Mouse (Mus musculus): ENCODE measurements around the gene Gm28729. TPM values are rescaled to one million over a fixed set of nuclear protein-coding genes. Genes with fewer than 3 reads are reported as not detected.

Gene Gm28729
- total RNA-seq, 2 experiments from 2014 or later: not detected

DNA sequence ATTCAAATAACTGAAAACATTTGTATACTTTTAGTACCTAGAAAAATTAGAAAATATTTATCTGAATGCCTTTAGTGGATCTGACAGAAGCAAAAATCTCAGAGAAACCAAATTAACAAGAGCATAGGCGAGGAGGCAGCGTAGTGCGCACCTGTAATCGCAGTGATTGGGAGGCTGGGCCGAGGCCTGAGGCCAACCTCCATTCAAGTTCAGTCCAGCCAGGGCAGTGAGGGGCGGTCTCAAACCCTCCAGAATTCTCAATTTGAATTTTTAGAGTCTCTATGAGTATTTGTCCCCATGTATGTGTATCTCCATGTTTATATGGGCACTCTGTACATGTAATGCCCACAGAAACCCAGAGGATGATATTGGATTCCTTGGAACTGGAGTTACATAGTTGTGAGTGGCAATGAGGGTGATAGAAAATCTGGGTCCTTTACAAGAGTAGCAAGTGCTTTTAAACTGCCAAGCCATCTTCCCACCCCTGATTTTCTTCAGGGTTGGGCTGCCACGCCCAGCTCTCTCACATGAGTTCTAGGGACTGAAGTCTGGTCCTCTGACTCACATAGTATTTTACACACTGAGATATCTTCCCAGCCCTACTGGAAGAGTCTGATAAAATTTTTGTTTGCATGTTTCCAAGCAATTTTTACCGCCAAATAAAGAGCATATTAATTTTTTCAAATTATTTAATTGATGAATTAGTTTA lies 54.6 kb downstream of the Gm28729 start:
- no peak for DNase-seq (ENCODE audit: low spot score)
- intact Hi-C loops (cut with DNase I): no loop called here

DNA sequence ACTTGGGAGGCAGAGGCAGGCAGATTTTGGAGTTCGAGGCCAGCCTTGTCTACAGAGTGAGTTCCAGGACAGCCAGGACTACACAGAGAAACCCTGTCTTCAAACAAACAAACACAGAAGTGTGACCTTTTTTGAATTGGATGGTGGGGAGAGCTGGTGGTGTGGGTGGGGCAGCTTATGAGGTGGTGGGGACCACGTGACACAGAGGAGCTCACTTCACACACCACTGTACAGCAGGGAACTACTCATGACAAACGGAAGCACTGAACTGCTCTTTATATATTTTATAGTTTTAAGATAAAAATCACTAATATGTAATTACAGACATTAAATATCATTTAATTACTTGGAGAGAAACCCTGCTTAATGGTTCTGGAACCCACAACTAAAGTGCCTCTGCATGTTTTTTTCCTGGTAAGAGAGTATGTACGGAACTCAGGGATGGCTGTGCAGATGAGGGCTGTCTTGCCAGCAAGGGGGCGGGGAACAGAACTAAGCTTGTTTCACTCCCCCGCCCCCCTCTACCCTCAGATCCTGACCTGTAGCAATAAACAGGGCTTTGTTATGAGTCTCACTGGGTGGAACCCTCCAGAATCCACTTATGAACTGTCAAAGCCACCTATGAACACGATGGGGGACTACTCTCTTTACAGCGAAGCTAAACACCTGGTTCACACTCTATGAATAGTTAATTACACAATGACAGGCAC lies 55.4 kb downstream of the Gm28729 start:
- no peak for DNase-seq (ENCODE audit: low spot score)
- intact Hi-C loops (cut with DNase I): no loop called here

DNA sequence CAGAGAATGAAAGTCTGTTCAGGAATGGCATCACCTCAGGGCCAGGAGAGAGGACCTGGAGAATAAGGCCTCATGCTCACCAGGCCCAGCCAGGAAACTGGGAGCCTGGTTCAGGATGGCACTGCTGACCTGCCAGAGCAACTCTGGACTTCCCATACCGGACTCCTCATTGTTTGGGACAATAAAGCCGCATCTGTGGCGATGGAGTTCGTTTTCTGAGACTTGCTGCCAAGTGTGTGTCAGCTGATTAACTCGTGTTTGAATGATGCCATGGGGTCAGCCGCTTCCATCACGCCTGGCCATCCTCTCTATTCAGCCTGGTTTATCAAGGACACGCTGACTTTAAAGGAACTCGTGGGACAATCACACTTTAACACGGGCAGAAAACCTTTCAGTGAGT lies 61.4 kb downstream of the Gm28729 start:
- intact Hi-C loops (cut with DNase I): no loop called here

DNA sequence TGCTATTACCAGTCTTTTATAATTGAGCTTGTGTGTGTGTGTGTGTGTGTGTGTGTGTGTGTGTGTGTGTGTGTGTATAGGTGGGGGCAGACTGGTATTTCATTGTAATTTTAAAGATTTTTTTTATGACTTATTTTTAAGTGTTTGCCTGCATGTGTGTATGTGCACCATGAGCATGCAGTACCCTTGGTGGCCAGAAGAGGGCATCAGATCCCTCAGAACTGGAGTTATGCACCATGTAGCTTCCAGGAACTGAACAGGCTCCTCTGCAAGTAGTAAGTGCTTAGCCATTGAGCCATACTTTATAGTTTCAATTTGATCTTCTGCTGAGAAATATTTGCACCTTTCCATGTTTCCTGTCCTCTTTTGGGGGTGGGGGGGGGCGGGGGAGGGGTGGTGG lies 63.5 kb downstream of the Gm28729 start:
- intact Hi-C loops (cut with DNase I): no loop called here
- no peak for DNase-seq (ENCODE audit: low spot score)

More for the DNA sequence above, 61.4 kb downstream of the Gm28729 start:
- DNase-seq (ENCODE audit: low spot score): no peak

DNA sequence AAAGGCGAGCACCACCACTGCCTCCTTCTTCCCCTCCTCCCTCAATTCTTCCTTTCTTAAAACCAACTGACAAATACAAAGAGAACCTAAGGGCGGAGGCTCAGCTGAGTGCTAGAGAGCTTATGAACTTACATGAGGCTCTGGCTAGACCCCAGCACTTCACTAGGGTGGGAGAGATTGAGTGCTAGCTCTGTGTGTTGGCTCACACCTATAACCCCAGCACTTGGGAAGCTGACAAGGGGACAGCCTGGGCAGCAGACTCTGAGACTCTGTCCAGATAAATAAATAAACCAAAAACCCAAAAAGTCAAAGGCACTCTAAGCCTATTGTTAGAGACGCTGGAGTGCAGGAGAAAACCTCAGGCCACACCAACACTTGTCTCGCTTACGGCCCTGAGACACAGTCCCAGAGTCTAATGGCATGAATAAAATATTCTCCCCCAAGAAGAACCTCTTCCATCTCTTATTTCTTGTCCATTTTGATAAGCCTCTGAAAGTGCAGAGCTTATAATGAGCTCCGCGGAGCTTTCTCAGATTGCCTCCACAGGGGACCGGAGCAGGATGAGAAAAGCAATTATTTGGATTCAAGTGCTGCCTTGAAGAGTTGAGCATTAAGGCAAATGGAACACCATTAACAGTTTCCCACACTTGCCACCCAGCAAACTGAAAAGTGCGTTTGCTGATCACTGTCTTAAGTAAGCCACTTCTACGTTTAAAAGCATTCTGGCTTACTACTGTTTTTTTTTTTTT lies 64.8 kb downstream of the Gm28729 start:
- intact Hi-C loops (cut with DNase I): no loop called here
- no peak for DNase-seq (ENCODE audit: low spot score)

DNA sequence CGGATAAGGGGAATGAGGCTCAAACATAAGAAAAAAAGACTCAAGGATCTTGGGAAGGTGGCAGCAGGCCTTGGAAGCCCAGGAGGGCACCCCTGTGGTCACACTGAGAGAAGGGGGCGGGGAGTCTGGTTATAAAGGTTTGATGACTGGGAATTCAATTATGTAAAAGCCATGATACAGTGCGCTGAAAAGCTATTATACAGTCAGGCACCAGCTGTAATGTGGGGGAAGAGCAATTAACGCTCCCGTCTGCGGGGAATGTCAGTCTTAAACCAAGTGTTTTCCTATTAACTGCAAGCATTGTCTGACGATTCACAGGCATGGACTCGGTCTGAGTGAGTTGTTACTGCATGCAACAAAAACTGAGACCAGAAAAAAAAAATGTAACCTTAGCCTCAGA lies 69.4 kb downstream of the Gm28729 start:
- intact Hi-C loops (cut with DNase I): no loop called here
- no peak for DNase-seq (ENCODE audit: low spot score)

DNA sequence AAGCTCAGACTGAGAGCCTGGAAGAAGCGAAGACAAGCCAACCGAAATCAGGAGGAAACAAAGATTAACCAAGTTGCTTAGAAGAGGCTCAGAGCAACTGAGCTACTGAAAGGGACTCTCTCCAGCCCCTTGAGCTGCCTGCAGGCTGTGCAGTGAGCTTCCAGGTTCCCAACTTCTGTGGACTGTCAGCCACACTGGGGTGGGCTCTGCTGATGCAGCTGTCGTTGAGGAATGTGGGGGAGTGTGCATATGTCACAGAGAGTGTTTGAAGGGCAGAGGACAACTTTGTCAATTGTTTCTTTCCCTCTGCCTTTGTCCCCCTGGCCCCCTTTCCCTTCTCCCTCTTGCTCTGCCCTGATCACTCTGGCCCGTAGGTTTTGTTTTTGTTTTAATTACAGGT lies 72.1 kb downstream of the Gm28729 start:
- intact Hi-C loops (cut with DNase I): no loop called here
- DNase-seq (ENCODE audit: low spot score): no peak

DNA sequence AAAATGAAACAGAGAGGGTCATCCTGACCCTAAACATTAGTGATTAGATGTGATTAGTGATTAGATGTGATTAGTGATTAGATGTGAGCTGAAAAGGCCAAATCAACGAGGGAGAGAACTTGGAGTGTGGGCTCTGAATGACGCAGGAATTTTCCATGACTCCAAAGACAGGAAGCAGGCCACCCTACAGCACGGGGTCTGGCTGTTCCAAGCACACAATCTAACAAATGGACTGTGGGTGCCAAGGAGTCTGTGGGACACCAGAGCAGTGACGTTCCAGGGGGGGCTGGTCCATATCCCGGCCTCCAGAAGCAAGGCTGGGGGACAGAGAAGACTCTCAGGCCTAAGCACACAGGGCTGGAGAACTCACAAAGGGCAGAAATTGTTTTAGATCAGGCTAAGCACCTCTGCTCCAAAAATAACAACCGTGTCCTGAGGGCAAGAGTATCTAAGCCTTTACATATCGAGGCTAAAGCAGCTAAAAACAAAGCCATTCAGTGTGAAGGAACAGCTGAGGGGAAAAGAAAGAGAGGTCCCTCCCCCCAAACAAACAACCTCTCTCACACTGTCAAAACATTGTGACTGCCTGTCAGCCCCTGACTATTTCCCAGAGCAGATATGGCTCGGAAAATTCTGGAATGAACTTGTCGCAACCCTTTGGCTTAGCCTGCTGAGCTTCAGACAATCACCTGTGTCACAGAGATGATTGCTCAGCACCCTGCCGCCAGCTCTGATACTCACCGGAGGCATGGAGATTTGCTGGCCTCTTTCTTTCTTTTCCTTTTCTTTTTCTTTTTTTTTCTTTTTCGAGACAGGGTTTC lies 74.0 kb downstream of the Gm28729 start:
- intact Hi-C loops (cut with DNase I): no loop called here
- DNase-seq (ENCODE audit: low spot score): peak; percentile 47

DNA sequence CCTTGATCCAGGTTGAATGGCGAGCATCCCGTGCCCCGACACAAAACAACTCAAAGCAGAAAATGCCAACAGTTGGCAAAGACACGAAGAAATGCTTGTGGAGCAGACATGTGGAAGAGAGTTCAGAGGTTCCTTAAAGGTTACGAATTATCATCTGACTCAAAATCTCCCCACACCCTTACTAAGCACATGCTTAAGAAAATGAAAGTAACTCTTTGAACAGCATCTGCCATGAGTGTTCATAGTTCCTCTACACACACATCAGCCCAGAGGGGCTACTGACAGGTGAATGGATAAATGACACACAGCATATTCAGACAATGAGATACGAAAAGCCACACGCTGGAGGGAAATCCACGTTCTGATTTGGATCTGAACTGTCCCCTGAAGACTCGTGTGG lies 75.5 kb downstream of the Gm28729 start:
- DNase-seq (ENCODE audit: low spot score): no peak
- intact Hi-C loops (cut with DNase I): no loop called here

DNA sequence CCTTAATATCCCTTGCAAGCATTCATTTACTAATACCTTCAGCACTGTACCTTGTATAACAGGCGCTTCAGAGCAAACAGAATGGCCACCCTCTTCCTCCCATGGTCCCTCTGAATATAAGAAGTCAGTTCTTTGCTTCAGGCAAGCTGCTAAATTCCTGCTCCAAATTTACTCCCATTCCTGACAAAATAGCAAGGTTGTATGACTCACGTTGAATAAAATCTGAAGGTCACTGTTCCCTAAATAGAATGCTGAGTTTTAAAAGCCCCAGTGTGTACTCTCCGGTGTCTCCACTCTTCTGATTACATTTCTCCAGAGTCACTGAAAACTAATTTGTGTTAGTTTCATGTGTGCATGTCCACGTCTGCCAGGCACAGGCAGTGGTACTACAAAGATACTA lies 79.7 kb downstream of the Gm28729 start:
- no peak for DNase-seq (ENCODE audit: low spot score)
- intact Hi-C loops (cut with DNase I): no loop called here

DNA sequence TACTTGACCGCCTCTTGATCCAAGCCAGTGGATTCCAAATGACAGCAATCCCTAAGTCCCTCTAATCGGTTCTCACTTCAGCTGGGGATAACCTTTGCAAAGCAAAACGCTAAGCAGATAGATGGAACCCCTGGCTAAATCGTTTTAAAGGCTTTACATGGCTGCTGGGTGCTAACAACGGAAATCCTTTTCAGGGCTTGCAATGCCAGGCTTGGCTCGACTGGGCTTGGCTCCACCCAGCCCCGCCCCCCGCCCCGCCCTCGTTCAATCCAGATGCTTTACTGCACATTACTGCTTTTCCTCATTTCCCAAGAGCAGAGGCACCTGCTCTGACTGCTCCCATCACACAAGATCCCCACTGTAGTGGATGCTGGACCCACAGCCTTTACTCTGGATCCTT lies 83.0 kb downstream of the Gm28729 start:
- DNase-seq (ENCODE audit: low spot score): no peak
- intact Hi-C loops (cut with DNase I): no loop called here

DNA sequence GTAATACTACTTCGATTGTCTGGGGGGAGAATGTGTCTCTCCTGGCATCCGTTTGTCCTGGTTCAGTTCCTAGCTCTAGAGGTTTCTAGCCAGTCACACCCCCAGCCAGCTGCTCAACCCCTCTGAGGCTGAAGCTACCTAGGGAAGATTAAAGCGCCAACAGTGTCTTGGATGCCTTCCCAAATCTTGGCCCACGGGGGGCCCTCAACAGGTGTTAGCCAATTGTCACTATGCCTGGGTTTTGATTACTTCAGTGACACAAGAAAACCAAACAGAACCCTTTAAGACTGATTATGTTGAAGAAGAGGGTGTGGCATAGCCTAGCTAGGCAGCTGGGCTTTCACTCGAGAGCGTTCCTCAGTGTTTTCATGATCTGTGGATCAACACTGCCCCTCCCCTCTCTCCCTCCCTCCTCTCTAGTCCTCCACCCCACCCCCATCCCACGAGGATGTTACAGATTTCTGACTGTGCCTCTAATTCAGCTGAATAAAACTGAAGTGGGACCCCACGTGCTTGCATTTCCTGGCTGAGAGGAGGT lies 86.7 kb downstream of the Gm28729 start:
- no peak for DNase-seq (ENCODE audit: low spot score)
- intact Hi-C loops (cut with DNase I): loop anchor here (5.0 kb wide), 2 partner anchors 39 to 76 kb away; partner anchors contain the start of genes Atp1b3 and Rnf7

DNA sequence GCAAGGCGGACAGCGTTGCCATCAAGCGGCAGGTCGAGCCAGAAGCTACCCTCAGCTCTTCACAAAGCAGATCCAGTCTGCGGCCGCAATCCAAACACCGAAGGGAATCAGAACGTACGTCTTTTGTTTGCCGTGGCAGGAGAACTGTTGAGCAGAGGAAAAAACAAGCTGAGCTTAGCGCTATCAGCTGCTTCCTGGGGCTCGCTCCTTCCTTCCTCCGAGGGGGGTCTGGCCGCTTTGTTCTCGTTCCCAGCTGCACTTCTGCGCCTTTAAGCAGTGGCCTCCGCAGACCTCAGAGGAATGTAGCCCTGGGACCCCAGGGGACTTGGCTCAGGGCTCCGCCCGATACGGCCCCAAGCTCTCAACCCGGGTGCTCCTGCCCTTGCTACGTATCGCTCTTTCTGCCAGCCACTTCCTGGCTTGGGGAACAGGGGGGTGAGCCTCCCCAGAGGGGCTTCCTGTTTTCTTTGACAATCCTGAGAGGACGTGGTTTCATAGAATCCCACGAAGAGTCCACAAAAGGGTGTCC lies 87.2 kb downstream of the Gm28729 start:
- intact Hi-C loops (cut with DNase I): loop anchor here (5.0 kb wide), 2 partner anchors 39 to 76 kb away; partner anchors contain the start of genes Atp1b3 and Rnf7
- DNase-seq (ENCODE audit: low spot score): peak; percentile 65

DNA sequence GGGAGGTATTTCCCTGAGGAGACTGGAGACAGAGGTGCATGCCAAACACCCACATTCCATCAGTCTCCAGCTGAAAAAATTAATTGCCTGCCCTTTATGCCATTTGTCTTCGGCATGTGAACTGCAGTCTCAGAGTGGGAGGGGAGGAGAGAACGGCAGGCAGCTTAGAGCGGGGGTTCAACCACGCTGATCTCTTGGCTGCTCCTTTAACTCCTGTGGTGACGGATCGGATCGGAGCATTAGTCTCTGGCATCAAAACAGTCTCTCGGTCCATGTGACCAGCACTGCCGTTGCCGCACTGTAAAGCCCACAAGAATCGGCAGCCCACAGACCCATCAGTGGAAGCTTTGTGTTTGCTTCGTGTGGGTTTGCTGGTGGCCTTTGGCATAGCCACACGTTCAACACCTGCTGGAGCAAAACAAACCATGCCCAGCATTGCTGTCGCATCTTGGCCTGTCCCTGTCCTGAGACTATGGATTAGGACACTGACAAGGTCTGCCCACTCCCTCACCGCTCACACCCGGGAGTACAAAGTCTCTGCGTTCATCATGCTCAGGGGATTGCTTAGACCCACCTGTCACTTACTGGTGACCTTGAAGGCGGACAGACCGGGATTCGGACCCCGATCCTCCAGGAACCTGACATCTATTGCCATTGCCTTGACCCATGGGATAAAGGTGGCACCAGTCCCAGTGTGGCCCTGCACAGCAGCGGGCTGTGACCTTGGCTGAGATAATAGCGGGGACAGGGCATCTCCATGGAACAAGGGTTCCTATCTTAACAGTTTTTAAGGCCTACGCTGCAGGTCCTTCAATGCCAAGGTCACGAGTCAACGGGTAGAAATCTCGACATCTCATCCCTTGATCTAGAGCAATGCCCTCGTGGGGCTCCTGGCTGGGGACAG lies 87.9 kb downstream of the Gm28729 start:
- intact Hi-C loops (cut with DNase I): loop anchor here (5.0 kb wide), 2 partner anchors 40 to 75 kb away; partner anchors contain the start of genes Atp1b3 and Rnf7
- DNase-seq (ENCODE audit: low spot score): no peak

Data from heart, postnatal 25 days (tissue).